Mouse (Mus musculus) erythroblast, embryonic 14.5 days (primary cell): ENCODE data around the gene Noxred1.

ENCODE experiments used
- GATA1 ChIP-seq: IDR thresholded peaks from 2 replicates; pipeline ENCODE4 v1.6.1; 2012; ENCODE audit warnings: low read length, inconsistent platforms, mixed read lengths
- TAL1 ChIP-seq: IDR thresholded peaks from 3 replicates; pipeline ENCODE4 v1.6.1; 2012; ENCODE audit warnings: low read length, inconsistent platforms, mixed read lengths

- TF ChIP-seq GATA1 (no peak), TAL1 (no peak)
Measured at GRCm38 (mm10) chr12:87224950-87225349, 13.6 kb downstream of the Noxred1 start.
